Mouse (Mus musculus) heart, postnatal 0 days (tissue): Measurements from ENCODE around the gene Grrp1.

ENCODE experiments used
- CTCF ChIP-seq: IDR thresholded peaks from 2 replicates; pipeline ENCODE4 v1.5.1; 2016; ENCODE audit warnings: antibody characterized with exemption, control low read depth, low read depth
- EP300 ChIP-seq: IDR thresholded peaks from 2 replicates; pipeline ENCODE4 v1.6.1; 2016; ENCODE audit warnings: antibody characterized with exemption, low read depth

DNA sequence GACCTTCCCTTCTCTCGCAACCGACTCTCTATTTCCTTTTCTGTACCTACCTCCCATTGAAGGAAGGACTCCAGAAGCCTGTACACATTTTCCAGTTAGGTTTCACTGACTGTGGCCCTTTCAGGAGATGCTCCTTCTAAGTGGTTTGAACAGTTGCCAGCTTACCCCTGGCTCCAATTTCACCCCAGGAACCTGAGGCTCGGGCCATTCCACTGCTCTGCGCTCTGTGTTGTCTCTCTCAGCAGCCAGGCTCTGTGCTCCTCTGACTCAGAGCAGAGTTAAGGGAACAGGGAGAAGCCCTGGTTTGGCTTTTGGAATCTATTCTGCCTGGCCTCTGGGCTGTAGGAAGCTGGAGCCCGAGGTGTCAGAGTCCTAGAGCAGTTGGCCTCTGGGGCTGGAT lies 48.2 kb upstream of the Grrp1 start:
- TF ChIP-seq CTCF, result no peak
- no peak for TF ChIP-seq EP300
